Mouse (Mus musculus) heart, adult 2 months (tissue): ENCODE measurements around the gene Krt25. TPM values are rescaled to one million over a fixed set of nuclear protein-coding genes. Genes with fewer than 3 reads are reported as not detected.

Experiments
- DNase-seq, 2 experiments: peaks; one replicate each; pipeline ENCODE4 v3.0.0; 2021
- H3K27ac ChIP-seq: fragments of 200-600 bp; 2 replicates; pipeline ENCODE4 v1.8.1; 2022
- H3K27me3 ChIP-seq: fragments of 200-500 bp; 2 replicates; pipeline ENCODE4 v1.6.1; 2012; ENCODE audit warnings: mild to moderate bottlenecking, low read length, inconsistent platforms, mixed read lengths; ENCODE audit not compliant: control insufficient read depth, insufficient read depth
- H3K36me3 ChIP-seq: fragments of 200-500 bp; 2 replicates; pipeline ENCODE4 v1.6.1; 2012; ENCODE audit warnings: low read length, inconsistent platforms; ENCODE audit not compliant: control insufficient read depth, insufficient read depth
- H3K4me1 ChIP-seq: fragments of 200-500 bp; 2 replicates; pipeline ENCODE4 v1.6.1; 2011; ENCODE audit warnings: low read length; ENCODE audit not compliant: control insufficient read depth, insufficient read depth
- H3K4me3 ChIP-seq: fragments of 200-600 bp; 2 replicates; pipeline ENCODE4 v1.8.1; 2022
- H3K79me2 ChIP-seq: fragments of 200-500 bp; replicated peaks from 2 replicates; pipeline ENCODE4 v1.6.1; 2012; ENCODE audit warnings: mild to moderate bottlenecking, inconsistent platforms, low read length, moderate library complexity, mixed read lengths; ENCODE audit not compliant: control insufficient read depth, insufficient read depth
- H3K9ac ChIP-seq: fragments of 200-500 bp; 2 replicates; pipeline ENCODE4 v1.6.1; 2012; ENCODE audit warnings: low read depth, mild to moderate bottlenecking, control low read depth, inconsistent platforms, low read length, mixed read lengths
- CTCF ChIP-seq: fragments of 200-600 bp; IDR thresholded peaks from 2 replicates; pipeline ENCODE4 v1.8.1; 2022; ENCODE audit warnings: antibody characterized with exemption, mild to moderate bottlenecking, moderate library complexity
- EP300 ChIP-seq: fragments of 200-500 bp; IDR thresholded peaks from 2 replicates; pipeline ENCODE4 v1.6.1; 2011; ENCODE audit warnings: low read depth, low read length, control low read depth; ENCODE audit not compliant: insufficient read depth
- POLR2A ChIP-seq: fragments of 200-500 bp; IDR thresholded peaks from 2 replicates; pipeline ENCODE4 v1.6.1; 2011; ENCODE audit warnings: mild to moderate bottlenecking, low read depth, low read length, control low read depth; ENCODE audit not compliant: insufficient read depth
- WGBS: fragments of 180-500 bp; shearing (Covaris S2); methylation state at CpG from one replicate; pipeline ENCODE4 v1.1.7; 2018; 5-methylcytosine and 5-hydroxymethylcytosine counted together
- intact Hi-C: fragments of 180-260 bp; cut with DNase I; formaldehyde crosslinking; loops from one replicate; pipeline ENCODE4 v1.15.1; 2025
- polyA plus RNA-seq: library from polyadenylated mRNA; depleted of rRNA; stranded (reverse); fragments of >200 nt; gene quantifications from 2 replicates; pipeline ENCODE4 v1.2.3, GENCODE M21; 2012; rRNA removed
- total RNA-seq, 2 experiments: library from RNA; stranded (reverse); gene quantifications; 2 replicates each; pipeline ENCODE4 v1.2.3; 2021

Gene Krt25
- total and polyA plus RNA-seq, 3 experiments: not detected

- 81% methylated on average over 6 of the region's 6 CpGs for WGBS
- no peak overlapping the region for H3K9ac ChIP-seq
- H3K27ac ChIP-seq: no peak overlapping the region
- no peaks in the 10 kb centered on the region for H3K27me3 ChIP-seq
- no peak for DNase-seq
- H3K79me2 ChIP-seq: no peaks in the 10 kb centered on the region
- H3K36me3 ChIP-seq: no peaks in the 10 kb centered on the region
- intact Hi-C loops: no loop called here
- no peaks in the 10 kb centered on the region for H3K4me1 ChIP-seq
- TF ChIP-seq EP300: no peak
- TF ChIP-seq POLR2A: no peak
- TF ChIP-seq CTCF: no peak
- H3K4me3 ChIP-seq: no peak overlapping the region
Measured at GRCm38 (mm10) chr11:99275624-99276023, 47.1 kb downstream of the Krt25 start.

GRCm38 (mm10) chr11:99272721-99273120, 50.0 kb downstream of the Krt25 start:
- Histone ChIP-seq H3K36me3 (no peaks in the 10 kb centered on the region), H3K27ac (no peak overlapping the region), H3K4me1 (no peaks in the 10 kb centered on the region), H3K79me2 (no peaks in the 10 kb centered on the region), H3K4me3 (no peak overlapping the region), H3K9ac (no peak overlapping the region), H3K27me3 (no peaks in the 10 kb centered on the region)
- WGBS: 92% methylated on average over 4 of the region's 4 CpGs
- DNase-seq: no peak
- TF ChIP-seq EP300 (no peak), POLR2A (no peak), CTCF (no peak)
- intact Hi-C loops: no loop called here

GRCm38 (mm10) chr11:99269192-99269591, 53.6 kb downstream of the Krt25 start:
- H3K4me3 ChIP-seq: no peak overlapping the region
- intact Hi-C loops: no loop called here
- no peaks in the 10 kb centered on the region for H3K4me1 ChIP-seq
- WGBS: 80% methylated on average over 7 of the region's 7 CpGs
- H3K9ac ChIP-seq: no peak overlapping the region
- H3K27ac ChIP-seq: no peak overlapping the region
- no peaks in the 10 kb centered on the region for H3K27me3 ChIP-seq
- no peaks in the 10 kb centered on the region for H3K36me3 ChIP-seq
- H3K79me2 ChIP-seq: no peaks in the 10 kb centered on the region
- TF ChIP-seq EP300: no peak
- TF ChIP-seq POLR2A: no peak
- no peak for TF ChIP-seq CTCF
- DNase-seq: no peak

GRCm38 (mm10) chr11:99265796-99266195, 57.0 kb downstream of the Krt25 start:
- intact Hi-C loops: no loop called here
- H3K4me1 ChIP-seq: no peaks in the 10 kb centered on the region
- H3K27ac ChIP-seq: peak overlapping the region; percentile 29; the same call in 1 of the 2 replicates
- H3K4me3 ChIP-seq: no peak overlapping the region; the same call in 1 of the 2 replicates
- 49% methylated on average over 9 of the region's 9 CpGs for WGBS
- DNase-seq: peak in 1 of 2 experiments; percentile 12
- H3K9ac ChIP-seq: no peak overlapping the region
- TF ChIP-seq POLR2A (no peak), CTCF (no peak), EP300 (no peak)
- no peaks in the 10 kb centered on the region for H3K27me3 ChIP-seq
- H3K79me2 ChIP-seq: no peaks in the 10 kb centered on the region
- no peaks in the 10 kb centered on the region for H3K36me3 ChIP-seq

Other genes with a start within 250 kb of the Krt25 start
- under 1 TPM; 0.16 to 0.23 TPM for gene Tns4, start 233.6 kb downstream of the Krt25 start, total RNA-seq
- 0.49 and 1.1 TPM in 2 replicates for gene Tns4, start 233.6 kb downstream of the Krt25 start, polyA plus RNA-seq
- under 1 TPM; 0.29 to 0.59 TPM for gene Ccr7, start 167.9 kb downstream of the Krt25 start, total RNA-seq
- 2.6 and 2.7 TPM in 2 replicates for gene Ccr7, start 167.9 kb downstream of the Krt25 start, polyA plus RNA-seq
- gene Smarce1, start 91.9 kb downstream of the Krt25 start, total RNA-seq: 10 to 100 TPM; 41.8 to 44.6 TPM
- 22.2 and 29.3 TPM in 2 replicates for gene Smarce1, start 91.9 kb downstream of the Krt25 start, polyA plus RNA-seq
- gene Krt222, start 78.9 kb downstream of the Krt25 start, total RNA-seq: 10 to 100 TPM; 26.9 to 31.0 TPM
- 6.8 and 12.7 TPM in 2 replicates for gene Krt222, start 78.9 kb downstream of the Krt25 start, polyA plus RNA-seq
- not detected for gene Krt24, start 37.7 kb downstream of the Krt25 start, total RNA-seq
- not detected in 2 replicates for gene Krt24, start 37.7 kb downstream of the Krt25 start, polyA plus RNA-seq
- not detected for gene Krt26, start 15.0 kb upstream of the Krt25 start, total RNA-seq
- not detected in 2 replicates for gene Krt26, start 15.0 kb upstream of the Krt25 start, polyA plus RNA-seq
- not detected for gene Krt27, start 28.2 kb upstream of the Krt25 start, total RNA-seq
- gene Krt27, start 28.2 kb upstream of the Krt25 start, polyA plus RNA-seq: not detected in 2 replicates
- gene Krt28, start 52.0 kb upstream of the Krt25 start, total RNA-seq: not detected
- gene Krt28, start 52.0 kb upstream of the Krt25 start, polyA plus RNA-seq: not detected in 2 replicates
- gene Krt10, start 66.4 kb upstream of the Krt25 start, total RNA-seq: 1 to 10 TPM; 4.4 to 5.1 TPM
- 0.76 and 1.6 TPM in 2 replicates for gene Krt10, start 66.4 kb upstream of the Krt25 start, polyA plus RNA-seq
- not detected for gene Krt12, start 99.3 kb upstream of the Krt25 start, total RNA-seq
- not detected in 2 replicates for gene Krt12, start 99.3 kb upstream of the Krt25 start, polyA plus RNA-seq
- gene Krt20, start 115.2 kb upstream of the Krt25 start, total RNA-seq: not detected
- 0.06 TPM in 1 of 2 replicates, not detected in the other for gene Krt20, start 115.2 kb upstream of the Krt25 start, polyA plus RNA-seq
- not detected for gene Krt23, start 170.2 kb upstream of the Krt25 start, total RNA-seq
- 0.80 TPM in 1 of 2 replicates, not detected in the other for gene Krt23, start 170.2 kb upstream of the Krt25 start, polyA plus RNA-seq
- gene Krt39, start 198.4 kb upstream of the Krt25 start, total RNA-seq: not detected
- not detected in 2 replicates for gene Krt39, start 198.4 kb upstream of the Krt25 start, polyA plus RNA-seq
- not detected for gene Krt40, start 220.2 kb upstream of the Krt25 start, total RNA-seq
- not detected in 2 replicates for gene Krt40, start 220.2 kb upstream of the Krt25 start, polyA plus RNA-seq
- gene Krtap3-3, start 227.9 kb upstream of the Krt25 start, total RNA-seq: not detected
- gene Krtap3-3, start 227.9 kb upstream of the Krt25 start, polyA plus RNA-seq: not detected in 2 replicates
- gene Krtap3-2, start 233.9 kb upstream of the Krt25 start, total RNA-seq: not detected
- gene Krtap3-2, start 233.9 kb upstream of the Krt25 start, polyA plus RNA-seq: not detected in 2 replicates
- gene Gm11939, start 236.5 kb upstream of the Krt25 start, total RNA-seq: not detected
- not detected in 2 replicates for gene Gm11939, start 236.5 kb upstream of the Krt25 start, polyA plus RNA-seq
- gene Krtap3-1, start 243.7 kb upstream of the Krt25 start, total RNA-seq: not detected
- not detected in 2 replicates for gene Krtap3-1, start 243.7 kb upstream of the Krt25 start, polyA plus RNA-seq